Mouse (Mus musculus): ENCODE data around the gene Muc2. TPM values are rescaled to one million over a fixed set of nuclear protein-coding genes. Genes with fewer than 3 reads are reported as not detected.
"Not testable (repeated sequence)": the region's sequence is repeated elsewhere in the genome, so short reads cannot be mapped to it uniquely, and the experiment has no call there.

Muc2 gene
- not detected for total RNA-seq (2021)

- intact Hi-C loops (cut with DNase I): no loop called here
- no peak for DNase-seq (ENCODE audit: low spot score)
Observed at GRCm38 (mm10) chr7:141690040-141690439, at the start of gene Muc2. TSS of gene Muc2 (plus strand) at chr7:141690340.

- intact Hi-C loops (cut with DNase I): no loop called here
- no peak for DNase-seq (ENCODE audit: low spot score)
Observed at GRCm38 (mm10) chr7:141642375-141642774, 47.8 kb upstream of the Muc2 start.

- intact Hi-C loops (cut with DNase I): no loop called here
- no peak for DNase-seq (ENCODE audit: low spot score)
Observed at GRCm38 (mm10) chr7:141643160-141643559, 47.0 kb upstream of the Muc2 start.

- intact Hi-C loops (cut with DNase I): no loop called here
- no peak for DNase-seq (ENCODE audit: low spot score)
Observed at GRCm38 (mm10) chr7:141647083-141647482, 43.1 kb upstream of the Muc2 start.

GRCm38 (mm10) chr7:141647815-141648214, 42.3 kb upstream of the Muc2 start:
- no peak for DNase-seq (ENCODE audit: low spot score)
- intact Hi-C loops (cut with DNase I): no loop called here

GRCm38 (mm10) chr7:141652191-141652590, 37.9 kb upstream of the Muc2 start:
- no peak for DNase-seq (ENCODE audit: low spot score)
- intact Hi-C loops (cut with DNase I): no loop called here

- intact Hi-C loops (cut with DNase I): no loop called here
- no peak for DNase-seq (ENCODE audit: low spot score)
Observed at GRCm38 (mm10) chr7:141660346-141660745, 29.8 kb upstream of the Muc2 start.

GRCm38 (mm10) chr7:141661481-141661880, 28.7 kb upstream of the Muc2 start:
- no peak for DNase-seq (ENCODE audit: low spot score)
- intact Hi-C loops (cut with DNase I): no loop called here

- intact Hi-C loops (cut with DNase I): no loop called here
- DNase-seq (ENCODE audit: low spot score): no peak
Observed at GRCm38 (mm10) chr7:141662223-141662622, 27.9 kb upstream of the Muc2 start.

- no peak for DNase-seq (ENCODE audit: low spot score)
Observed at GRCm38 (mm10) chr7:141666190-141666589, 23.9 kb upstream of the Muc2 start.

GRCm38 (mm10) chr7:141669097-141669496, 21.0 kb upstream of the Muc2 start:
- DNase-seq (ENCODE audit: low spot score): not testable (repeated sequence)
- intact Hi-C loops (cut with DNase I): loop anchor here (5.0 kb wide), 1 partner anchor 137 kb away; no protein-coding TSS in a partner anchor

More at GRCm38 (mm10) chr7:141666190-141666589, 23.9 kb upstream of the Muc2 start:
- intact Hi-C loops (cut with DNase I): loop anchor here (1.0 to 5.0 kb wide), 2 partner anchors 134 to 185 kb away; no protein-coding TSS in a partner anchor

- no peak for DNase-seq (ENCODE audit: low spot score)
- intact Hi-C loops (cut with DNase I): no loop called here
Observed at GRCm38 (mm10) chr7:141670999-141671398, 19.1 kb upstream of the Muc2 start.

GRCm38 (mm10) chr7:141671626-141672291, 18.4 kb upstream of the Muc2 start:
- DNase-seq (ENCODE audit: low spot score): no peak
- intact Hi-C loops (cut with DNase I): no loop called here

- intact Hi-C loops (cut with DNase I): no loop called here
- DNase-seq (ENCODE audit: low spot score): no peak
Observed at GRCm38 (mm10) chr7:141678922-141679321, 11.2 kb upstream of the Muc2 start.

- intact Hi-C loops (cut with DNase I): no loop called here
- DNase-seq (ENCODE audit: low spot score): no peak
Observed at GRCm38 (mm10) chr7:141687330-141687729, 2.8 kb upstream of the Muc2 start.

- no peak for DNase-seq (ENCODE audit: low spot score)
- intact Hi-C loops (cut with DNase I): no loop called here
Observed at GRCm38 (mm10) chr7:141693591-141694273, 3.6 kb downstream of the Muc2 start.

GRCm38 (mm10) chr7:141694274-141694639, 4.1 kb downstream of the Muc2 start:
- no peak for DNase-seq (ENCODE audit: low spot score)
- intact Hi-C loops (cut with DNase I): no loop called here

GRCm38 (mm10) chr7:141696538-141696937, 6.4 kb downstream of the Muc2 start:
- no peak for DNase-seq (ENCODE audit: low spot score)
- intact Hi-C loops (cut with DNase I): no loop called here

- intact Hi-C loops (cut with DNase I): no loop called here
- DNase-seq (ENCODE audit: low spot score): no peak
Observed at GRCm38 (mm10) chr7:141699556-141700220, 9.5 kb downstream of the Muc2 start.

GRCm38 (mm10) chr7:141747451-141748100, 57.4 kb downstream of the Muc2 start:
- intact Hi-C loops (cut with DNase I): no loop called here

More at GRCm38 (mm10) chr7:141747451-141748100, 57.4 kb downstream of the Muc2 start:
- no peak for DNase-seq (ENCODE audit: low spot score)

All from heart, postnatal 25 days (tissue).